Mouse (Mus musculus) erythroblast, embryonic 14.5 days (primary cell): Measurements from ENCODE around the gene Slc38a11. TPM values are rescaled to one million over a fixed set of nuclear protein-coding genes. Genes with fewer than 3 reads are reported as not detected.

Experiments
- H3K27me3 ChIP-seq: 2 replicates; pipeline ENCODE4 v1.6.1; 2012; ENCODE audit warnings: inconsistent platforms; ENCODE audit not compliant: control insufficient read depth
- H3K36me3 ChIP-seq: 2 replicates; pipeline ENCODE4 v1.6.1; 2012; ENCODE audit warnings: mild to moderate bottlenecking, inconsistent platforms; ENCODE audit not compliant: control insufficient read depth
- H3K4me1 ChIP-seq: 2 replicates; pipeline ENCODE4 v1.6.1; 2012; ENCODE audit warnings: inconsistent platforms; ENCODE audit not compliant: control insufficient read depth
- H3K4me3 ChIP-seq: replicated peaks from 2 replicates; pipeline ENCODE3; 2012; ENCODE audit warnings: moderate library complexity, mild to moderate bottlenecking, inconsistent platforms
- H3K9me3 ChIP-seq: 2 replicates; pipeline ENCODE4 v1.6.1; 2012; ENCODE audit warnings: low read length, inconsistent platforms, mixed read lengths; ENCODE audit not compliant: control insufficient read depth
- GATA1 ChIP-seq: IDR thresholded peaks from 2 replicates; pipeline ENCODE4 v1.6.1; 2012; ENCODE audit warnings: low read length, inconsistent platforms, mixed read lengths
- TAL1 ChIP-seq: IDR thresholded peaks from 3 replicates; pipeline ENCODE4 v1.6.1; 2012; ENCODE audit warnings: low read length, inconsistent platforms, mixed read lengths
- polyA plus RNA-seq: library from polyadenylated mRNA; stranded (reverse); fragments of >175 nt; gene quantifications from 2 replicates; pipeline ENCODE4 v1.2.3, GENCODE M21; 2012

Slc38a11 gene
- polyA plus RNA-seq, 1 experiment: not detected

DNA sequence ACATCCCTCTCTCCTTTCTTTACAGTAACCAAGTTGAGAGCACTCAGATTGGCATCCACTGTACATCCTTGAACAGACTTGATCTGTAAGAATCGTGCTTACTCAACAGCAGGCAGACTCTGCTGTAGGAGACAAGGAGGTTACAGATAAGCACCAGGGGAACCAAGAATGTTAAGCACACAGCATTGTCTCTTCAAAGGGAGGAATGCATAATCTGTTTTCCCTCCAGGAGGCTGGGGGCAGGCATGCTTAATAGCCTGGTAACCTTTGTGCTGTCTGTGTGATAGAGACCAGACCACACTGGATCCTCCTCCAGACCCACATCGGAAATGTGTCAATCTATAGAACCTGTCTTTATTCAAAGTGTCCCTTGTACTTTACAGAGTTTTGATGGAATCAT lies 67.3 kb downstream of the Slc38a11 start:
- no peak for TF ChIP-seq TAL1
- TF ChIP-seq GATA1: no peak
- H3K9me3 ChIP-seq: peaks cover 4% of the 10 kb centered on the region; the same call in 1 of the 2 replicates
- H3K4me1 ChIP-seq: no peaks in the 10 kb centered on the region
- H3K27me3 ChIP-seq: no peaks in the 10 kb centered on the region
- H3K36me3 ChIP-seq: no peaks in the 10 kb centered on the region
- no peak overlapping the region for H3K4me3 ChIP-seq

DNA sequence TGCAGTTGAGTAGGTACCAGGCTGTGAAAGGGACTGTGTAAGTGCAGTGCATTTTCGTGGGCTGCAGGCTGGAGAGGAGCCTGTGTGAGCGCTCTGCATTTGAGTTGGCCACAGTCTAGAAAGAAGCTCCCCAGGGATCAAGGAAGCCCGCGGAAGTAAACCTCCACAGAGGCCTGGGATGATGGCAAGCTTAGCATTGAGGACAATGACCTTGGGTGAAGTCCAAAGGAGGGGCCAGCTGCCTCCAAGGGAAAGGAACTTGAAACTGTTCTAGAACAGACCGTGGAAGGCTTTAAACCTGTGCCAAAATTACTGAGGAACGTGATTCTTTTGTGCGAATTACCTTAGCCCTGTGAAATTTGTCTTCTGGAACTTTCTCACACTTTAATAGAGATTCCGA lies 69.7 kb downstream of the Slc38a11 start:
- H3K36me3 ChIP-seq: no peaks in the 10 kb centered on the region
- no peaks in the 10 kb centered on the region for H3K4me1 ChIP-seq
- no peak for TF ChIP-seq TAL1
- no peak for TF ChIP-seq GATA1
- peaks cover 4% of the 10 kb centered on the region; the same call in 1 of the 2 replicates for H3K9me3 ChIP-seq
- no peaks in the 10 kb centered on the region for H3K27me3 ChIP-seq
- H3K4me3 ChIP-seq: no peak overlapping the region

DNA sequence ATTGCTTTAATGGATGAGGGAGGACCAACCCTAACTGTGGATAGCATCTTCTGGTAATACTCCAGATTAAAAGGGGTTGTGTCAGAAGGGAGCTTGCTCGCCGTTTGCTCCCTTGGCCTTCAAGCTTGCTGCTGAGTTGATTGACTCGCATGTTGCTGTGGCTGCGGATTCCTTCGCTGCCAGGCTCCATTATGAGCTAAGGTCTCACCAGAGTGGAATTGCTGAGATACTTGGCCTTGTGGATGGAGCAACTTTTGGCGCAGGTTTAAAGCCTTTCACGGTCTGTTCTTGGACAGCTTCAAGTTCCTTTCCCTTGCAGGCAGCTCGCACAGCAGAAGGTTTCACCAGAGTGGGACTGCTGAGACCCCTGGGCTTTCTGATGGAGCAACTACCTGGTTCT lies 70.4 kb downstream of the Slc38a11 start:
- H3K9me3 ChIP-seq: peaks cover 4% of the 10 kb centered on the region; the same call in 1 of the 2 replicates
- TF ChIP-seq TAL1 (no peak), GATA1 (no peak)
- no peaks in the 10 kb centered on the region for H3K4me1 ChIP-seq
- no peak overlapping the region for H3K4me3 ChIP-seq
- H3K27me3 ChIP-seq: no peaks in the 10 kb centered on the region
- H3K36me3 ChIP-seq: no peaks in the 10 kb centered on the region

DNA sequence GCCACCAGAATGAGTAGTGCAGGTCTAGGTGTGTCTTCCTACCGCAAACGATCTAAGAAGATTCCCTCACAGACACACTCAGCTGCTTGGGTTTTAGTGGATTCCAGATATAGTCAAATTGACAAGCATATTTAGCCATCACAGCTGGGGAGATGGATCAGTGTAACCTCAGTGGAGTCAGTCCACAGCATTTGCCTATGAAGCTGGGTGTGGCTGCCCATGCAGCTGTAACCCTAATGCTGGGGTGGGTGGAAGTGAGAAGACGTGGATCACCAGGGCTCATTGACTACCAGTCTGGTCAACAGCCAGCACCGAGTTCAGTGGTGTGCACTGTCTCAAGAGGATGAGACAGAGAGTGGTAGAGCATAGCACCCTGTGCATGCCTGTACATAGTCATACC lies 74.1 kb downstream of the Slc38a11 start:
- Histone ChIP-seq H3K4me3 (no peak overlapping the region), H3K27me3 (no peaks in the 10 kb centered on the region), H3K36me3 (no peaks in the 10 kb centered on the region), H3K4me1 (no peaks in the 10 kb centered on the region), H3K9me3 (peaks cover 4% of the 10 kb centered on the region; the same call in 1 of the 2 replicates)
- no peak for TF ChIP-seq GATA1
- no peak for TF ChIP-seq TAL1

DNA sequence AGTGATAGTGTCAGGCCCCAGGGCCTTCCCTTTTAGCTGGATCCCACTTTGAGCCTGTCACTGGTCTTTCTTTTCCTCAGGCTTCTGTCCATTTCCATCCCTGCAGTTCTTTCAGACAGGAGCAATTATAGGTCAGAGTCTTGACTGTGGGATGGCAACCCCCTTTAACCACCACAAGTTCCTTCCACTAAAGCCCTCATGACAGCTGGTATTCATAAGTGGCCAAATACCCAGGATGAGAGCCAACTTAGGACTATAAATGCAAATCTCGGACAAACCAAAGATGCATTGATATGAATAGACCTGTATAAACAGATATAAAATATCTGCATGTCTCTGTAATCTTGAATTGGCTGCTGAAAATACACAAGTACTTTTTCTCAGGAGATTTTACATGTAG lies 75.1 kb downstream of the Slc38a11 start:
- H3K36me3 ChIP-seq: no peaks in the 10 kb centered on the region
- peaks cover 2% of the 10 kb centered on the region; the same call in 1 of the 2 replicates for H3K9me3 ChIP-seq
- H3K4me3 ChIP-seq: no peak overlapping the region
- H3K27me3 ChIP-seq: no peaks in the 10 kb centered on the region
- TF ChIP-seq GATA1: no peak
- TF ChIP-seq TAL1: no peak
- no peaks in the 10 kb centered on the region for H3K4me1 ChIP-seq

DNA sequence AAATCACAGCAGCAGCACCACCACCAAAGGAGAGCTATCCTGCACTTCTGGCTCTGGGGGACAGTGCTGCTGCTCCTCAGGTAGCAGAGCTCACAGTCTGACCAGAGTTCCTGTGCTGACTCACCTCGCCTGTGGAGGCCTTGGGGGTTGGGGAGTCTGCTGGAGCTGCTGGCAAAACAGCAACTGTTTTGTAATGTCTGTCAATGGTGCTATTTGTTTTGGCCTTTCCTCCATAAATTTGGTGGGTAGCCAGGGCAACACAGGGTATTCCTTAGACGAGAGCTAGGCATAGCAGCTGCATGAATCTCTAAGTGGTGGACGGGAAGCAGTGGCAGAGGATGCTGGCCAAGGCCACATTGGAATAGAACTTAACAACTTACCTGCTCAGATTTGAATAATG lies 78.5 kb downstream of the Slc38a11 start:
- Histone ChIP-seq H3K4me1 (no peaks in the 10 kb centered on the region), H3K27me3 (no peaks in the 10 kb centered on the region), H3K36me3 (no peaks in the 10 kb centered on the region), H3K4me3 (no peak overlapping the region), H3K9me3 (no peaks in the 10 kb centered on the region)
- TF ChIP-seq GATA1 (no peak), TAL1 (no peak)

DNA sequence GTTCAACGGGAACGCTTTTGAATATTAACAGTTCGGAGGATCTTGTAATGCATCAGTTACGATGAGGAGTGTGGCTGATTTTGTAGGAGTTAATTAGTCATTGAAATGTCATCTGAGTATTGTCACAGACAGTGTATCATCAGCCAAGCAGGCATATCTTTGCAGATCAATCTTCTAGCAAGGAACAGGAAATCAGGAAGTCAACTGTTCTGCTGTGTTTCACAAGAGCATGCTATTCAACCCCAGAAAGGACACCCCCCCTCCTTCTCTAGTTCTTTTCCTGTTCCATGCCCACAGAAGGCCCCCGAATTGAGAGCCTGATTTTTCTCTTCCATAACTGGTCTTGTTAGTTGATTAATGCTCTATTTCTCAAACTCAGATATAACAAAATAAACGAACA lies 80.9 kb downstream of the Slc38a11 start:
- no peaks in the 10 kb centered on the region for H3K9me3 ChIP-seq
- no peaks in the 10 kb centered on the region for H3K27me3 ChIP-seq
- H3K36me3 ChIP-seq: no peaks in the 10 kb centered on the region
- H3K4me3 ChIP-seq: no peak overlapping the region
- TF ChIP-seq TAL1: no peak
- TF ChIP-seq GATA1: no peak
- no peaks in the 10 kb centered on the region for H3K4me1 ChIP-seq

DNA sequence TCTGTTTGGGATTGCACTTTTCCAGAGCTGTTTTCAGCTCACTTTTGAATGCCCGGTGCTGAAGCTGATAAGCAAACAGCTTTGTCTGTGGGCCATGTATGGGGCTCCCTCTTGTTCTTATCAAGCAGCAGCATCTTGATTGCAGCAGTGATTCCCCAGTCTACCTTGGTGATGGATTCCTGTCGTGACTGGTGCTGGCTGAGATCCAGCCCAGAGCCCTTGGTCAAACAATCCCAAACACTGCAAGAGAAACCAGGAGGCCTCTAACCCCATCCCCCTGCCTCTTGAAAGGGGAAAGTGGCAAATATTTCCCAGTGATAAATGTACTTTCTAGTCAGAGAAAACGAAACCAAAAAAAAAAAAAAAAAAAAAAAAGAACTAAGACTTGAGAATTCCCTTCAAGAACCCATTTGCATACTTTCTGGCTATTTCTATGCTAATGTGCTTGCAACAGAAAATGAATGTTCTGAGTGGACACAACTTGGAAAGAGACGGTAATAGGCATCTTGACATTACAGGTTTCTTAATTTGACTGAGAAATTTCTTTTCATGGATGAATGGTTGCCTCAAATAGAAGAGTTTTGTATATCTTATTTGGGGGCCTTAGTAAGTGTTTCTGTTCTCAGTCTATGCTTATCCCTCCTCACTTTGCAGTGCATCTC lies 84.7 kb downstream of the Slc38a11 start:
- no peaks in the 10 kb centered on the region for H3K4me1 ChIP-seq
- TF ChIP-seq GATA1 (no peak), TAL1 (no peak)
- no peaks in the 10 kb centered on the region for H3K27me3 ChIP-seq
- no peaks in the 10 kb centered on the region for H3K9me3 ChIP-seq
- no peak overlapping the region for H3K4me3 ChIP-seq
- no peaks in the 10 kb centered on the region for H3K36me3 ChIP-seq

DNA sequence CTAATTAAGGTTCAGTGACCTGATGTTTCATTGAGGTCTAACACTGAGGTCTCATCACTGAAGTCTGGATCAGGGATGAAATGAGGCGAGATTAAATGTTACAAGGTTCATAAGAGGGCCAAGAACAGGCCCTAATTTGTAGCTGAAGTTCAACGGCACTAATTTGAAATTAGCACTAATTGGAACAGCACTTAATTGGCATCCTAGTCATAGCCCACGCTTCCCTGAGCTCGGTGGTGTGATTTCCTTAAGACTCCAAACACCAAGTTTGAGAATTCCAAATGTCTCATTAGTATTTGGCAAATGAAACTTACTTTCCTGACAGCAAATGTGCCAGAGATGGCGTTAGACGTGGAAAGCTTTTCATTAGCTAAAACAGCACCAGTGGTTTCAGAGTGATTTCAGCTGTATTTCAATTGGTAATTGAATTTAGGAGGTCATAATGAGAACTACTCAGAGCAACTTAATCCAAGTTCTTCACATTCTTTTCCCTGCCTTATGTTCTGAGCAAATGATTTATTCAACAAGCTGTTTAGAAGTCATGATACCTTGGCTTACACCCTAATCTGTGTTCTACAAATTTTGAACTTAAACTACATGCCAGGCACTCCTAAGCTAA lies 88.3 kb downstream of the Slc38a11 start:
- H3K9me3 ChIP-seq: no peaks in the 10 kb centered on the region
- no peaks in the 10 kb centered on the region for H3K4me1 ChIP-seq
- no peaks in the 10 kb centered on the region for H3K36me3 ChIP-seq
- TF ChIP-seq GATA1 (no peak), TAL1 (no peak)
- H3K4me3 ChIP-seq: no peak overlapping the region
- no peaks in the 10 kb centered on the region for H3K27me3 ChIP-seq

DNA sequence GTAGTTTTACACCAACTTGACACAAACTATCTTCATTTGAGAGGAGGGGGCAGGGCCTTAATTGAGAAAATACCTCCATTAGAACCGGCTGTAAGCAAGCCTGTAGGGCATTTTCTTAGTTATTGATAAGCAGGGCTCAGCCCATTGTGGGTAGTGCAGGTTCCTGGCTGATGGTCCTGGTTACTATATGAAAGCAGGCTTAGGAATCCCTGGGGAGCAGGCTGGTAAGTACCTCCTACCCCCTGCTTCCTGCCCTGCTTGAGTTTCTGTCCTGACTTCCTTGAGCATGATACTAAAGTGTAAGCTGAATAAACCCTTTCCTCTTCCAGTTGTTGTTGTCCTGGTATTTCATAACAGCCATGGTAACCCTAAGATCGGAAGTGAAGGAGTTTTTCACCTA lies 89.9 kb downstream of the Slc38a11 start:
- H3K27me3 ChIP-seq: no peaks in the 10 kb centered on the region
- no peaks in the 10 kb centered on the region for H3K36me3 ChIP-seq
- H3K4me3 ChIP-seq: no peak overlapping the region
- no peak for TF ChIP-seq GATA1
- TF ChIP-seq TAL1: no peak
- no peaks in the 10 kb centered on the region for H3K9me3 ChIP-seq
- no peaks in the 10 kb centered on the region for H3K4me1 ChIP-seq
